Mouse (Mus musculus) kidney, adult 2 months (tissue): Measurements from ENCODE around the gene Abcb10. TPM values are rescaled to one million over a fixed set of nuclear protein-coding genes. Genes with fewer than 3 reads are reported as not detected.
A peak's percentile ranks its signal among the peaks of the same experiment; 100 is the strongest.
"Not testable (repeated sequence)": the region's sequence is repeated elsewhere in the genome, so short reads cannot be mapped to it uniquely, and the experiment has no call there.

Source experiments
- DNase-seq: peaks from one replicate; pipeline ENCODE4 v3.0.0; 2021
- H3K27ac ChIP-seq: fragments of 200-500 bp; 2 replicates; pipeline ENCODE4 v1.5.1; 2012; ENCODE audit warnings: low read depth, low read length, control low read depth, inconsistent platforms; ENCODE audit not compliant: insufficient read depth
- H3K27me3 ChIP-seq: fragments of 200-500 bp; replicated peaks from 2 replicates; pipeline ENCODE4 v1.6.1; 2012; ENCODE audit warnings: mild to moderate bottlenecking, moderate library complexity, low read length, inconsistent platforms; ENCODE audit not compliant: control insufficient read depth, insufficient read depth
- H3K36me3 ChIP-seq: fragments of 200-500 bp; 2 replicates; pipeline ENCODE4 v1.6.1; 2012; ENCODE audit warnings: mild to moderate bottlenecking, moderate library complexity, low read length, inconsistent platforms; ENCODE audit not compliant: control insufficient read depth, insufficient read depth
- H3K4me1 ChIP-seq: fragments of 200-500 bp; 2 replicates; pipeline ENCODE4 v1.6.1; 2011; ENCODE audit warnings: low read length; ENCODE audit not compliant: control insufficient read depth, insufficient read depth
- H3K4me3 ChIP-seq: fragments of 200-500 bp; 2 replicates; pipeline ENCODE4 v1.5.1; 2011; ENCODE audit warnings: mild to moderate bottlenecking, low read depth, low read length, control low read depth; ENCODE audit not compliant: insufficient read depth
- CTCF ChIP-seq: fragments of 200-500 bp; conservative IDR thresholded peaks from 2 replicates; pipeline ENCODE4 v1.5.1; 2011; ENCODE audit warnings: low read depth, mild to moderate bottlenecking, control low read depth, low read length, moderate library complexity, mixed read lengths; ENCODE audit not compliant: insufficient read depth, insufficient read length
- POLR2A ChIP-seq: fragments of 200-500 bp; IDR thresholded peaks from one replicate; pipeline ENCODE4 v1.6.1; 2011; ENCODE audit warnings: low read depth, low read length, control low read depth
- WGBS: fragments of 180-500 bp; shearing (Covaris S2); methylation state at CpG from one replicate; pipeline ENCODE4 v1.1.7; 2018; 5-methylcytosine and 5-hydroxymethylcytosine counted together
- polyA plus RNA-seq: library from polyadenylated mRNA; depleted of rRNA; stranded (reverse); fragments of >200 nt; gene quantifications from 2 replicates; pipeline ENCODE4 v1.2.3, GENCODE M21; 2012

Gene Abcb10
- polyA plus RNA-seq, 1 experiment: 16.5 TPM

GRCm38 (mm10) chr8:123980239-123980638 lies 2.7 kb downstream of the Abcb10 start:
- 73% methylated on average over 4 of the region's 4 CpGs for WGBS
- no peaks in the 10 kb centered on the region for H3K36me3 ChIP-seq
- no peak overlapping the region for H3K4me3 ChIP-seq
- no peak overlapping the region for H3K27ac ChIP-seq
- H3K27me3 ChIP-seq: no peaks in the 10 kb centered on the region
- no peak for DNase-seq
- H3K4me1 ChIP-seq: peaks cover 8% of the 10 kb centered on the region
- TF ChIP-seq CTCF (no peak), POLR2A (no peak)

GRCm38 (mm10) chr8:123978926-123979325 lies 4.0 kb downstream of the Abcb10 start:
- peaks cover 8% of the 10 kb centered on the region for H3K4me1 ChIP-seq
- no peak for DNase-seq
- H3K4me3 ChIP-seq: no peak overlapping the region
- no peak overlapping the region for H3K27ac ChIP-seq
- H3K36me3 ChIP-seq: no peaks in the 10 kb centered on the region
- 78% methylated on average over 8 of the region's 8 CpGs for WGBS
- no peaks in the 10 kb centered on the region for H3K27me3 ChIP-seq
- TF ChIP-seq CTCF (no peak), POLR2A (no peak)

- no peak for TF ChIP-seq CTCF
- TF ChIP-seq POLR2A: no peak
- Histone ChIP-seq H3K4me3 (no peak overlapping the region), H3K27me3 (no peaks in the 10 kb centered on the region), H3K4me1 (peaks cover 8% of the 10 kb centered on the region), H3K27ac (no peak overlapping the region), H3K36me3 (no peaks in the 10 kb centered on the region)
- 56% methylated on average over 14 of the region's 14 CpGs for WGBS
- peak; percentile 17 for DNase-seq
Measured at GRCm38 (mm10) chr8:123978166-123978838, 4.6 kb downstream of the Abcb10 start.

GRCm38 (mm10) chr8:123977499-123977898 lies 5.4 kb downstream of the Abcb10 start:
- TF ChIP-seq CTCF (no peak), POLR2A (no peak)
- Histone ChIP-seq H3K36me3 (no peaks in the 10 kb centered on the region), H3K27me3 (no peaks in the 10 kb centered on the region), H3K4me3 (no peak overlapping the region), H3K4me1 (peaks cover 6% of the 10 kb centered on the region), H3K27ac (no peak overlapping the region)
- no peak for DNase-seq
- WGBS: 86% methylated on average over 4 of the region's 4 CpGs

- Histone ChIP-seq H3K4me1 (no peaks in the 10 kb centered on the region), H3K36me3 (no peaks in the 10 kb centered on the region), H3K4me3 (no peak overlapping the region), H3K27me3 (no peaks in the 10 kb centered on the region), H3K27ac (0 out of 2 replicates have a peak overlapping the region, but pooled peaks have one; percentile 24)
- TF ChIP-seq CTCF (no peak), POLR2A (no peak)
- peak; percentile 85 for DNase-seq
- WGBS: 47% methylated on average over 1 of the region's 1 CpGs
Measured at GRCm38 (mm10) chr8:123973495-123973894, 9.4 kb downstream of the Abcb10 start.

- H3K36me3 ChIP-seq: no peaks in the 10 kb centered on the region; the same call in 1 of the 2 replicates
- no peak overlapping the region for H3K27ac ChIP-seq
- no peak overlapping the region for H3K4me3 ChIP-seq
- H3K27me3 ChIP-seq: no peaks in the 10 kb centered on the region
- no peak for DNase-seq
- TF ChIP-seq CTCF: 0 out of 2 replicates have a peak, but pooled peaks have one; percentile 10
- no peak for TF ChIP-seq POLR2A
- 61% methylated on average over 2 of the region's 2 CpGs for WGBS
- H3K4me1 ChIP-seq: no peaks in the 10 kb centered on the region
Measured at GRCm38 (mm10) chr8:123966896-123967295, 16.0 kb downstream of the Abcb10 start.

- DNase-seq: no peak
- TF ChIP-seq POLR2A: no peak
- no peak for TF ChIP-seq CTCF
- H3K4me3 ChIP-seq: no peak overlapping the region
- no peak overlapping the region for H3K27ac ChIP-seq
- H3K36me3 ChIP-seq: no peaks in the 10 kb centered on the region; the same call in 1 of the 2 replicates
- no peaks in the 10 kb centered on the region for H3K4me1 ChIP-seq
- H3K27me3 ChIP-seq: no peaks in the 10 kb centered on the region
- WGBS: 79% methylated on average over 1 of the region's 1 CpGs
Measured at GRCm38 (mm10) chr8:123961371-123961770, 21.6 kb downstream of the Abcb10 start.

GRCm38 (mm10) chr8:123960556-123960955 lies 22.4 kb downstream of the Abcb10 start:
- WGBS: 54% methylated on average over 5 of the region's 5 CpGs
- H3K4me3 ChIP-seq, H3K36me3 ChIP-seq, H3K4me1 ChIP-seq, H3K27ac ChIP-seq, H3K27me3 ChIP-seq: not testable (repeated sequence)
- DNase-seq: peak; percentile 29
